Mouse (Mus musculus): ENCODE results near the gene Folh1. TPM values are rescaled to one million over a fixed set of nuclear protein-coding genes. Genes with fewer than 3 reads are reported as not detected.

Folh1 gene
- total and polyA plus RNA-seq, 3 experiments = not detected

Other genes with a start within 250 kb of the Folh1 start
- gene Olfr295, start 192.1 kb downstream of the Folh1 start, total RNA-seq (2012; rRNA removed) = not detected in 2 replicates
- gene Olfr295, start 192.1 kb downstream of the Folh1 start, polyA plus RNA-seq (2012; ENCODE audit: insufficient read depth in 1 of 2, insufficient read length in 2 of 2, low read depth in 1 of 2, low replicate concordance in 2 of 2, missing spikeins in 1 of 2) = not detected
- gene Olfr294, start 159.3 kb downstream of the Folh1 start, total RNA-seq (2012; rRNA removed) = not detected in 2 replicates
- not detected for gene Olfr294, start 159.3 kb downstream of the Folh1 start, polyA plus RNA-seq (2012; ENCODE audit: insufficient read depth in 1 of 2, insufficient read length in 2 of 2, low read depth in 1 of 2, low replicate concordance in 2 of 2, missing spikeins in 1 of 2)
- gene Olfr293, start 126.9 kb downstream of the Folh1 start, total RNA-seq (2012; rRNA removed) = not detected in 2 replicates
- not detected for gene Olfr293, start 126.9 kb downstream of the Folh1 start, polyA plus RNA-seq (2012; ENCODE audit: insufficient read depth in 1 of 2, insufficient read length in 2 of 2, low read depth in 1 of 2, low replicate concordance in 2 of 2, missing spikeins in 1 of 2)
- gene Olfr292, start 87.6 kb downstream of the Folh1 start, total RNA-seq (2012; rRNA removed) = not detected in 2 replicates
- gene Olfr292, start 87.6 kb downstream of the Folh1 start, polyA plus RNA-seq (2012; ENCODE audit: insufficient read depth in 1 of 2, insufficient read length in 2 of 2, low read depth in 1 of 2, low replicate concordance in 2 of 2, missing spikeins in 1 of 2) = not detected
- not detected in 2 replicates for gene Vmn2r77, start 19.1 kb upstream of the Folh1 start, total RNA-seq (2012; rRNA removed)
- gene Vmn2r77, start 19.1 kb upstream of the Folh1 start, polyA plus RNA-seq (2012; ENCODE audit: insufficient read depth in 1 of 2, insufficient read length in 2 of 2, low read depth in 1 of 2, low replicate concordance in 2 of 2, missing spikeins in 1 of 2) = not detected
- gene Vmn2r78, start 139.2 kb upstream of the Folh1 start, total RNA-seq (2012; rRNA removed) = not detected in 2 replicates
- gene Vmn2r78, start 139.2 kb upstream of the Folh1 start, polyA plus RNA-seq (2012; ENCODE audit: insufficient read depth in 1 of 2, insufficient read length in 2 of 2, low read depth in 1 of 2, low replicate concordance in 2 of 2, missing spikeins in 1 of 2) = not detected
- gene Vmn2r79, start 220.2 kb upstream of the Folh1 start, total RNA-seq (2012; rRNA removed) = not detected in 2 replicates
- not detected for gene Vmn2r79, start 220.2 kb upstream of the Folh1 start, polyA plus RNA-seq (2012; ENCODE audit: insufficient read depth in 1 of 2, insufficient read length in 2 of 2, low read depth in 1 of 2, low replicate concordance in 2 of 2, missing spikeins in 1 of 2)